Mouse (Mus musculus) liver, adult 2 months (tissue): ENCODE data around the gene 4921509C19Rik.

Source experiments
- CTCF ChIP-seq: fragments of 200-500 bp; IDR thresholded peaks from 2 replicates; pipeline ENCODE4 v1.5.1; 2011; ENCODE audit warnings: low read depth, low read length, control low read depth
- POLR2A ChIP-seq: fragments of 200-500 bp; IDR thresholded peaks from 2 replicates; pipeline ENCODE4 v1.6.1; 2011; ENCODE audit warnings: low read length, control low read depth; ENCODE audit not compliant: insufficient read depth; ENCODE audit errors: extremely low read depth

- TF ChIP-seq CTCF (peak; percentile 95), POLR2A (peak; percentile 71; the same call in 1 of the 2 replicates)
Observed at GRCm38 (mm10) chr2:151494035-151494803, 18.3 kb upstream of the 4921509C19Rik start, which contains the start of gene Nsfl1c.
